Mouse (Mus musculus): ENCODE data around the gene Vmn2r97.
"Not testable (repeated sequence)": the region's sequence is repeated elsewhere in the genome, so short reads cannot be mapped to it uniquely, and the experiment has no call there.

Vmn2r97 gene

GRCm38 (mm10) chr17:18914000-18914399 lies at the start of gene Vmn2r97:
TSS of gene Vmn2r97 (plus strand) at chr17:18914300.
- not testable (repeated sequence) for DNase-seq (ENCODE audit: low read depth)

- DNase-seq (ENCODE audit: low read depth), result not testable (repeated sequence)
Observed at GRCm38 (mm10) chr17:18882436-18882835, 31.7 kb upstream of the Vmn2r97 start.

DNA sequence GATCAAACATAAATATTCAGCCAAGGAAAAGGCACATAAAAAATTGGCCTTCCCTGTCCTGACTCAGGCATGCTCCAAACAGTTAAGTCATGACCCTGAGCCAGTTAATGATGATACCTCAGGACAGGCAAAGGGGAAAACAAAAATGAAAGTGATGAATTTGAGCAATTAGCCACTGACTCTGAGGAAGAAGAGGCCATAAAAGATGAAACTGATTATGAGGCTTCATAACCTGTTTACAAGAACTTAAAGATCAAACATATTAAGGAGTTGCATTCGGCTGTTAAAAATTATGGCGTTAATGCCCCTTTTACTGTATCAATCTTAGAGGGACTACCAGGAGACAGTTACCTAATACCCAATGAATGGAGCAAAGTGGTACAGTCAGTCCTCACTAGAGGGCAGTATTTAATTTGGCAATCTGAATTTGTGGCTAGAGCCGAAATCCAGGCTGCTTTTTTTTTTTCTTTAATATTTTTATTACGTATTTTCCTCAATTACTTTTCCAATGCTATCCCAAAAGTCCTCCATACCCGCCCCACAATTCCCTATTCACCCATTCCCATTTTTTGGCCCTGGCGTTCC lies 24.3 kb upstream of the Vmn2r97 start:
- no peak for DNase-seq (ENCODE audit: low read depth)

- not testable (repeated sequence) for DNase-seq (ENCODE audit: low read depth)
Observed at GRCm38 (mm10) chr17:18957800-18958199, 43.7 kb downstream of the Vmn2r97 start.

- DNase-seq (ENCODE audit: low read depth), result no peak
Observed at GRCm38 (mm10) chr17:18968371-18969275, 54.5 kb downstream of the Vmn2r97 start.

All from fibroblast of lung, adult 2 months (primary cell).